Mouse (Mus musculus): ENCODE data around the gene Hook2.

DNA sequence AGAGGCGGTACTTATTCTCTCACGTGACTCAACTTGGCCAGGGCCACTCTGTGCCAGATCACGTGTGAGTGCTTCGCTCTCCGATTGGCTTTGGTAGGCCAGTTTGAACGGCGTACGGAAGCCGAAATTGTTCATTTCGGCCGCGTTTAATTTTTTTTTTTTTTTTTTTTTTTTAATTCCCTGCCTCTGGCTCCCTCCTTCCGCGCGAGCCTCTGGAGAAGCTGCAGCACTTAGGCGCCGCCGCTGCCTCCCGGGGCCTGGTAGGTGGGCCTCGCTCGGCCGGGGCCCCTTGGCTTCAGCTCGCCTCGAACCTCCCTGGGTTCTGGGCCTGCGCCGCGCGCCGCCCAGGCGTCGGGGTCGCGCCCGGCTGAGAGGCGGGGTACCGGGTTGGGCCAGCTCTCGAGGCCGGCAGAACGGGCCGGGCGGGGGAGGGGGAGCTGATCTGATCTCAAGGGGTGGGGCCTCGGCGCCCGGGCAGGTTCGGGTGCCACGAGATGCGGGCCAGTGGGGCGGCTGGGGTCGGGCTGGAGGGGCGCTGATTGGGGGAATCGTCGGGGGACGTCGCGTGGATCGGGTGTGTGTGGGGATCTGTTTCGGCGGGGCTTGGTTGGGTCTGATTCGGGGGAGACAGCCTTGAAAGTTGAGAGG is 46.4 kb downstream of the Hook2 start, which contains the start of gene Tnpo2:
- TF ChIP-seq CTCF (conservative IDR thresholded peaks at IDR 0.05 in 1 of 2, IDR thresholded peaks at IDR 0.05 in 1 of 2; ENCODE audit: low read depth in 2 of 2, low read length in 2 of 2): no peak
- TF ChIP-seq MAX (IDR thresholded peaks at IDR 0.05; ENCODE audit: low read length): peak; percentile 98
- 0 out of 2 replicates have a peak, but pooled peaks have one; percentile 6 for TF ChIP-seq CHD1 (IDR thresholded peaks at IDR 0.05; ENCODE audit: low read depth, low read length)
- TF ChIP-seq HCFC1 (IDR thresholded peaks at IDR 0.05; ENCODE audit: low read depth, low read length): peak; percentile 87
- peak; percentile 100 for TF ChIP-seq ZNF384 (IDR thresholded peaks at IDR 0.05; ENCODE audit: low read depth, low read length)
- peak; percentile 66 for TF ChIP-seq POLR2A (IDR thresholded peaks at IDR 0.05; ENCODE audit: low read depth, low read length)
- TF ChIP-seq EP300 (IDR thresholded peaks at IDR 0.05; ENCODE audit: low read length): no peak
- TF ChIP-seq BHLHE40 (IDR thresholded peaks at IDR 0.05; ENCODE audit: low read depth, low read length): peak; percentile 98
- no peak for TF ChIP-seq RCOR1 (conservative IDR thresholded peaks at IDR 0.05; ENCODE audit: low read depth, low read length)
- peak; percentile 88; the same call in 1 of the 2 replicates for TF ChIP-seq UBTF (IDR thresholded peaks at IDR 0.05; ENCODE audit: low read depth, low read length)
- no peak for TF ChIP-seq JUND (conservative IDR thresholded peaks at IDR 0.05; ENCODE audit: low read depth, low read length)
- peak; percentile 49; the same call in 1 of the 2 replicates for TF ChIP-seq GABPA (IDR thresholded peaks at IDR 0.05; ENCODE audit: insufficient replicate concordance, low read depth, low read length)
- peak; percentile 36 for TF ChIP-seq TCF12 (IDR thresholded peaks at IDR 0.05; ENCODE audit: low read depth, low read length)
